Mouse (Mus musculus) testis, adult 2 months (tissue): ENCODE results near the gene Prkcsh. TPM values are rescaled to one million over a fixed set of nuclear protein-coding genes. Genes with fewer than 3 reads are reported as not detected.

Source experiments
- H3K27ac ChIP-seq: fragments of 200-500 bp; 2 replicates; pipeline ENCODE4 v1.5.1; 2012; ENCODE audit warnings: low read depth, low read length; ENCODE audit not compliant: control insufficient read depth, insufficient read depth
- H3K27me3 ChIP-seq: fragments of 200-500 bp; 2 replicates; pipeline ENCODE4 v1.6.1; 2012; ENCODE audit warnings: mild to moderate bottlenecking, low read length, moderate library complexity; ENCODE audit not compliant: control insufficient read depth, insufficient read depth
- H3K36me3 ChIP-seq: fragments of 200-500 bp; 2 replicates; pipeline ENCODE4 v1.6.1; 2012; ENCODE audit warnings: mild to moderate bottlenecking, low read length; ENCODE audit not compliant: control insufficient read depth, insufficient read depth
- H3K4me1 ChIP-seq: fragments of 200-500 bp; 2 replicates; pipeline ENCODE4 v1.6.1; 2012; ENCODE audit warnings: low read length; ENCODE audit not compliant: control insufficient read depth, insufficient read depth
- H3K4me3 ChIP-seq: fragments of 200-500 bp; 2 replicates; pipeline ENCODE4 v1.5.1; 2012; ENCODE audit warnings: low read depth, mild to moderate bottlenecking, low read length, moderate library complexity, mixed read lengths; ENCODE audit not compliant: control insufficient read depth
- CTCF ChIP-seq: fragments of 200-500 bp; IDR thresholded peaks from 2 replicates; pipeline ENCODE4 v1.5.1; 2012; ENCODE audit warnings: low read depth, mild to moderate bottlenecking, inconsistent platforms, low read length, moderate library complexity; ENCODE audit not compliant: control insufficient read depth, insufficient read depth, insufficient replicate concordance
- POLR2A ChIP-seq: fragments of 200-500 bp; IDR thresholded peaks from 2 replicates; pipeline ENCODE4 v1.6.1; 2012; ENCODE audit warnings: low read depth, mild to moderate bottlenecking, inconsistent platforms, low read length, moderate library complexity; ENCODE audit not compliant: control insufficient read depth
- polyA plus RNA-seq: library from polyadenylated mRNA; depleted of rRNA; stranded (reverse); fragments of >200 nt; gene quantifications from 2 replicates; pipeline ENCODE4 v1.2.3, GENCODE M21; 2012

The Prkcsh gene
- polyA plus RNA-seq, 1 experiment: 41.2 TPM

DNA sequence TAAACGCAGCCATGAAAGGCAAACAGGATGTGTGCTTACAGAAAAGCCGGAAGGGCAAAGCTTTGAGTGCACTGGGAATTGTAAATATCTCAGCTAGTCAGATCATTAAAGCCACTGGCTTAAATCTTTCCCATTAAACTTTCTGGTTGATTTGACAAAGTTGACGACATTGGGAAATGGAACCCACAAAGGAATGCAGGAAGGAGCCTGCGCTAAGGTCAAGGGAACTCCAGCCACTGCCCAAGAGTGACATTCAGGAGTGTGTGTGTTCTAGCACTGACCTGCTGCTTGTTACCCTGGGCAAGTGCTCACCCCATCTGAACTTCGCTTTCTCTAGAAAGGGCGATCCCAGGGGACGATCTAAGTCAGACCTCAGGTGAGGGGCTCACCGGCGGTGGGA lies 42.5 kb upstream of the Prkcsh start:
- peaks cover 13% of the 10 kb centered on the region for H3K4me1 ChIP-seq
- H3K27ac ChIP-seq: no peak overlapping the region
- H3K36me3 ChIP-seq: no peaks in the 10 kb centered on the region
- no peaks in the 10 kb centered on the region for H3K27me3 ChIP-seq
- no peak for TF ChIP-seq POLR2A
- TF ChIP-seq CTCF: no peak
- H3K4me3 ChIP-seq: no peak overlapping the region

- H3K27me3 ChIP-seq: no peaks in the 10 kb centered on the region
- H3K4me3 ChIP-seq: no peak overlapping the region
- TF ChIP-seq CTCF (no peak), POLR2A (no peak)
- H3K27ac ChIP-seq: no peak overlapping the region
- no peaks in the 10 kb centered on the region for H3K36me3 ChIP-seq
- H3K4me1 ChIP-seq: peaks cover 13% of the 10 kb centered on the region
Observed at GRCm38 (mm10) chr9:21960558-21961208, 41.9 kb upstream of the Prkcsh start.

GRCm38 (mm10) chr9:21961366-21961980 lies 41.1 kb upstream of the Prkcsh start:
- no peaks in the 10 kb centered on the region for H3K36me3 ChIP-seq
- no peak for TF ChIP-seq CTCF
- no peak for TF ChIP-seq POLR2A
- H3K27me3 ChIP-seq: no peaks in the 10 kb centered on the region
- H3K4me3 ChIP-seq: no peak overlapping the region
- no peak overlapping the region for H3K27ac ChIP-seq
- H3K4me1 ChIP-seq: peaks cover 13% of the 10 kb centered on the region

DNA sequence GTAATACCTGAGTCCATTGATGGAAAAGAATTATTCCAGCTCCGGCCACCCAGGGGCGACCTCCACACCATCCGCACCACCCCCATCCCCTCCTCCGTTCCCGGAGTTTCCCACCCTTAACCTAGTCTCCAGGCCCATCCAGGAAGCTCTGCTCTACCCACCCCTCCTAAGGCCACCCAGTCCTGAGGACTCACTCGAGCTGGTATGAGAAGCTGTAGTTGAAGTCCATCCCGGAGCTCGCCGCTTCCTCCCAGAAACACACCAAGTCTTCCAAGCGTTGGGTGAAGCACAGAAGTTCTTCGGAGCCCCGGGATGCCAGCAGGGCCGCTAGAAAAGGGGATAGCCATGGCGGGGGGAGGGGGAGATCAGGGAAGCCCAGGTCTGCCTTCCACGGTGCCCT lies 40.6 kb upstream of the Prkcsh start:
- no peak overlapping the region for H3K27ac ChIP-seq
- no peaks in the 10 kb centered on the region for H3K36me3 ChIP-seq
- no peak for TF ChIP-seq POLR2A
- TF ChIP-seq CTCF: no peak
- H3K4me3 ChIP-seq: peak overlapping the region; percentile 25
- H3K4me1 ChIP-seq: peaks cover 13% of the 10 kb centered on the region
- H3K27me3 ChIP-seq: no peaks in the 10 kb centered on the region

GRCm38 (mm10) chr9:21962416-21963059 lies 40.1 kb upstream of the Prkcsh start:
- H3K27me3 ChIP-seq: no peaks in the 10 kb centered on the region
- TF ChIP-seq POLR2A (no peak), CTCF (no peak)
- H3K36me3 ChIP-seq: no peaks in the 10 kb centered on the region
- no peak overlapping the region for H3K27ac ChIP-seq
- peaks cover 13% of the 10 kb centered on the region for H3K4me1 ChIP-seq
- peak overlapping the region; percentile 25 for H3K4me3 ChIP-seq

DNA sequence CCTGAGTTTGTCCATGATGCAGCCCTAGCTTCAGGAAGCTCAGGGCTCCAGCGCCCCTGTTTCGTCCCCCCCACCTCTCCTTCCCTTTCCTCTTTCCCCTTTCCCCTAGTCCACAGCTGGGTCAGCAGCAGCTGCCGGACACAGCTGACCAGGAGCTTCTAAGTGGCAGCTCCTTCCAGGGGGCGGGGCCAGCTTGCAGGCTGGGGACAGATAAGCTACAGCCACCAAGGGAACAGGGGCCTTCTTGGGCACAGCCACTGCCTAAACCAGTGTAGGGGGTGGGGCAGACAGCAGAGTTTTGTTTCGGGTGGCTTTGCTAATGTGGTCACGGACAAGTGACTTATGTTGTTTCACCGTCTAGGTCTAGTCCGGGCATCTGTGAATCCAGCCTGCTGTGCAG lies 39.2 kb upstream of the Prkcsh start, which contains the start of gene Epor:
Epor (minus strand) TSS at position 90 of the 400 bp plus-strand sequence.
- Histone ChIP-seq H3K4me1 (peaks cover 13% of the 10 kb centered on the region), H3K27ac (no peak within 1 kb of the TSS), H3K27me3 (no peaks in the 10 kb centered on the region), H3K4me3 (peak within 1 kb of the TSS; percentile 25), H3K36me3 (no peaks in the 10 kb centered on the region)
- TF ChIP-seq CTCF: no peak
- no peak for TF ChIP-seq POLR2A

DNA sequence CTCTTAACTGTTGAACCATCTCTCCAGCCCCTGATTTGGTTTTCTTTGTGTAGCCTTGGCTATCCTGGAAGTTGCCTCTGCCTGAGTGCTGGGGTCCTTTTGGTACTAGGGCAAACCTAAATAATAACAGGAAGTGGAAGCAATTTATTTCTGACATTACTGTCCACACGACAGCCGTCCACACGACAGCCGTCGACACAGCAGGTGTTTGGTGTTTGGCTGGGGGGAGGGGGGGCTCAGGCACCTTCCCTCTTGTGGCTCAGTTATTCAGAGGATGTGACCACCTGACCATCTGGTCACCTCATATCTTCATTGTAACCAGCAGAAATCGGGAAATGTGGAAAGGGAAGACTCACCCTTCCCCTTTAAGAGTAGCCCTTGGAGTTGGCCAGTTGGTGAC lies 33.7 kb upstream of the Prkcsh start:
- TF ChIP-seq CTCF (no peak), POLR2A (no peak)
- Histone ChIP-seq H3K4me3 (no peak overlapping the region), H3K27me3 (no peaks in the 10 kb centered on the region), H3K36me3 (no peaks in the 10 kb centered on the region), H3K4me1 (no peaks in the 10 kb centered on the region), H3K27ac (no peak overlapping the region)

DNA sequence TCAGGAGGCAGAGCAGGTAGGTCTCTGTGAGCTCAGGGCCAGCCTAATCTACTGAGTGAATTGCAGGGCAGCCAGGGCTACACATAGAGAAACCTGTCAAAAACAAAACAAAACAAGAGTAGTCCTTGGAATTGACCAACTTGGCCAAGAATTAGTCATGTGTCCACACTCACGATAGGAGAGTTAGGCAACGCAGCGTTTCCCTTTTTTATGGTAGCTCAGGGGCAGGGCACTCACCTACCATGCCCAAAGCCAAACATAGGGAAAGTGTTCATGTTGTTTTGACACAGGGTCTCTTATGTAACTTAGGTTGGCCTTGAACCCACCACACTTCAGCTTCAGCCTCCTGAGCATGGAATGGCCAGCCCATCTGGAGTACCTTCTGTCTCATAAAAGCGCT lies 33.3 kb upstream of the Prkcsh start:
- Histone ChIP-seq H3K27ac (no peak overlapping the region), H3K27me3 (no peaks in the 10 kb centered on the region), H3K4me1 (no peaks in the 10 kb centered on the region), H3K4me3 (no peak overlapping the region), H3K36me3 (no peaks in the 10 kb centered on the region)
- TF ChIP-seq POLR2A (no peak), CTCF (no peak)
